Mouse (Mus musculus): ENCODE data around the gene Srrd.

GRCm38 (mm10) chr5:112325546-112326445 lies 17.0 kb downstream of the Srrd start, which contains the start of gene Tfip11:
- TF ChIP-seq GATA1 (IDR thresholded peaks at IDR 0.05; ENCODE audit: borderline replicate concordance, low read length) (no peak), FLI1 (IDR thresholded peaks at IDR 0.05; ENCODE audit: low read length) (peak; percentile 93)

Data from megakaryocyte, embryonic 14.5 days (primary cell).